Mouse (Mus musculus) liver, adult (tissue): Measurements from ENCODE around the gene Nphs1.

Experiments used
- GATA4 ChIP-seq: IDR thresholded peaks from 2 replicates; pipeline ENCODE4 v1.6.1; 2014; ENCODE audit warnings: mild to moderate bottlenecking, low read length; ENCODE audit not compliant: insufficient replicate concordance

The Nphs1 gene

GRCm38 (mm10) chr7:30457629-30458330 lies at the start of gene Nphs1, which contains the start of gene Kirrel2:
Gene Nphs1, plus strand, starts transcription at chr7:30458315.
Gene Kirrel2, minus strand, starts transcription at chr7:30457690.
- TF ChIP-seq GATA4, result no peak

GRCm38 (mm10) chr7:30408639-30409038 lies 49.5 kb upstream of the Nphs1 start:
- no peak for TF ChIP-seq GATA4

- no peak for TF ChIP-seq GATA4
These were observed 48.3 kb upstream of the Nphs1 start for GRCm38 (mm10) chr7:30409789-30410188.

GRCm38 (mm10) chr7:30411023-30411422 lies 47.1 kb upstream of the Nphs1 start:
- TF ChIP-seq GATA4, result no peak

- TF ChIP-seq GATA4, result no peak
These were observed 45.4 kb upstream of the Nphs1 start for GRCm38 (mm10) chr7:30412735-30413147.

- TF ChIP-seq GATA4, result no peak
These were observed 44.5 kb upstream of the Nphs1 start, which contains the start of gene Tyrobp for GRCm38 (mm10) chr7:30413596-30413995. Gene Tyrobp, plus strand, starts transcription at chr7:30413760.

- TF ChIP-seq GATA4, result no peak
These were observed 40.3 kb upstream of the Nphs1 start for GRCm38 (mm10) chr7:30417856-30418255.

- TF ChIP-seq GATA4, result no peak
These were observed 38.3 kb upstream of the Nphs1 start, which contains the start of gene Hcst for GRCm38 (mm10) chr7:30419561-30420499. Gene Hcst, minus strand, starts transcription at chr7:30419854.

GRCm38 (mm10) chr7:30420673-30421072 lies 37.4 kb upstream of the Nphs1 start:
- TF ChIP-seq GATA4, result no peak

- TF ChIP-seq GATA4, result no peak
These were observed 36.8 kb upstream of the Nphs1 start, which contains the start of gene Nfkbid for GRCm38 (mm10) chr7:30421175-30421889. Gene Nfkbid, plus strand, starts transcription at chr7:30421732.

GRCm38 (mm10) chr7:30421890-30422435 lies 36.2 kb upstream of the Nphs1 start:
- TF ChIP-seq GATA4, result no peak

GRCm38 (mm10) chr7:30422560-30422959 lies 35.6 kb upstream of the Nphs1 start:
- TF ChIP-seq GATA4, result no peak

- no peak for TF ChIP-seq GATA4
These were observed 35.0 kb upstream of the Nphs1 start for GRCm38 (mm10) chr7:30423071-30423641.

- no peak for TF ChIP-seq GATA4
These were observed 28.8 kb upstream of the Nphs1 start for GRCm38 (mm10) chr7:30429327-30429726.
